Mouse (Mus musculus): ENCODE results near the gene Ctrl.

Gene Ctrl

GRCm38 (mm10) chr8:105938306-105938669 is 4.6 kb upstream of the Ctrl start, which contains the start of gene Psmb10:
Gene Psmb10 (minus strand): TSS chr8:105938444.
- DNase-seq (ENCODE audit: extremely low read depth, low read depth, low spot score), result no peak

- no peak for DNase-seq (ENCODE audit: extremely low read depth, low read depth, low spot score)
Measured at GRCm38 (mm10) chr8:105937496-105938305, 4.0 kb upstream of the Ctrl start.

DNA sequence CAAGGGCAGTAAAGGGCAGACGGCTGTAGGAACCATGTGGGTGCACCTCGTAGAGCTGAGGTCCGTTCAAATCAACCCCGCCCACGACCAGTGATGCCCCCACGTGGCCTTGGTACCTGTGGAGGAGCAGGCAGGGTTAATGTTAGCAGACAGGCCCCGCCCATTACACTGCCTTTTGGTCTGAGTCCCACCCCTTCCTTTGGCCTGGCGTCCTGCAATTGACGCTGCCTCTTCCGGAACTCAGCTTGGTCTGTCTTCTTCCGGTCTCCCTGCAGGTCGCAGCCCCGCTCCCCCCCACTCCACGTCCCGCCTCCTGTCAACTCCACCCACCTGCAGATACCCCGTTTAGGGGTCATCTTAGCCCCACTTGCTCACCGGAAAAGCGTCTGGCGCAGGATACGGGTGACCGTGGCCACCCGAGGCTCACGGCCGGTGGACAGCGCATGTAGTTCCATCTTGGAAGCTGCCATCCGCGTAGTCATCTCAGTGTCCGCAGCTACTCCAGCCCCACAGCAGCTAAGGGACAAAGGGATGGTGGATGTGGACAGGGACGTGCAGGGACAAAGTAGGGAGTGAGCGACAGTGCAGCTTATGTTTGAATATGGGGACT is 3.3 kb upstream of the Ctrl start:
- peak; percentile 47 for DNase-seq (ENCODE audit: extremely low read depth, low read depth, low spot score)

DNA sequence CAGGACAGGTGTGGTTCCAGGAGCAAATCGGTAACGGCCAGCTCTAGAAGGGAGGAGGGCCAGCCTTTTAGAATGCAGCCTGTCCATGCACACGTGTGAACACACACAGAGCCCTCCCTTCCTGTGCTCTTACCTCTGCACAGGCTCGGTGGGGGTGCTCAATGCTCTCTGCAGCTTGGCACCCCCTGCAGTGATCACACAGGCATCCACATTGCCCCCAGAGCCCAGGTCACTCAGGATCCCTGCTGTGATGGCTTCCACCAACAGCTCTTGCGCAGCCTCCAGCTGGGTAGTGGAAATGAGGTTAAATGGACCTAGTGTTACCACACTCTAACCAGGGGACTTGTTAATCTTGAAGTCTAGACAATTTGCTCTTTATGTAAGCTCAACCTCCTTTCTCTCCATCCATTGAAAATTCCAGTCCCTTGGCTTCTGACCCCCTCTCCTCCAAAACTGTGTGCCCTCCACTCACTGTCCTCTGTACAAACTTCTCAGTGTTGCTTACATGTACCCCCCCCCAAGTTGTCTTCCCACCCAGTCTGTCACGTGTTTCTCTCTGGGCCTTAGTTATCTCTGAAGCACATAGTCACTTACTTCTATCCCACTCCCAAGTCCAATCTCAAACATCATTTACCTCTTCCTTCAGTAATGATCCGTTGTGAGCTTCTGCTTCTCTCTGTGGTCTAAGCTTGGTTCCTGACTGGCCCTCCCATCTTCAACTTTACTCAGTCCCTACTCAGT is 2.4 kb upstream of the Ctrl start:
- DNase-seq (ENCODE audit: extremely low read depth, low read depth, low spot score), result no peak

DNA sequence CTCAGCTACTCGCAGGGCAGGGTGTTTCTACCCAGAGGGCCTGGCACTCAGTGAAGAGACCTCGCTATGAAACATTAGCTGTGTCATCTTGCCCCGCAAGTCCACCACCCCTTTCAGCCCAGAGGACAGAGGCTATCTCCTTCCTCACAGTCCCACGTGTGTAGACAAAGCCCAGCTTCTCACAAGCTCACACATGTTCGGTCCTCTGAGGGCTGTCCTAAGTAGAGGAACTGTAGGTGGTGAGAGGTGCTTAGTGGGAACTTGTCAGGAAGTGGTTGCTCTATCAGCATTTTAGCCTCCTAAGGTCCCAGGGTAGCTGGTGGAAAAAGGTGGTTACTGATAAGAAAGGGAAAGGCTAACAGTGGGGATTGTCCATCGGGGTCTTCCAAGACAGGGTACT is 1.4 kb upstream of the Ctrl start:
- no peak for DNase-seq (ENCODE audit: extremely low read depth, low read depth, low spot score)

DNA sequence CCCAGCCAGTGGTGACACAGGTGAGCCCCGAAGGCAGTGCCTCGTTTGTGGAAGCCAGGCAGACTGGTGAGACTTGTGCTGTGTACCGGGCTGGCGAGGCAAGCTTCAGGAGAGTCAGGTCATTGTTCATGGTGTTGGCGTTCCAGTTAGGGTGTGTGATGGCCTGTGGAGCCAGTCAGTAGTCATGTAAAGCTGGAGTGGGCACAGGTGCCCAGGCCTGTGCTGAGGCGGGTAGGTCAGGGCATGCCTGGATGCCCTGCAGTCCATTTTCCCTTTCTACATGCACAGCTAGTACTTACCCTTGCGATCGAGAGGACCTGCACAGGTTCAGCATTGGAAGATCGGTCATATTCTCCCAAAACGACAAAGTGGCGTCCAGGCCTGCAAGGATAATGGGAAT is 1.1 kb downstream of the Ctrl start:
- no peak for DNase-seq (ENCODE audit: extremely low read depth, low read depth, low spot score)

GRCm38 (mm10) chr8:105931271-105931670 is 2.4 kb downstream of the Ctrl start:
- no peak for DNase-seq (ENCODE audit: extremely low read depth, low read depth, low spot score)

DNA sequence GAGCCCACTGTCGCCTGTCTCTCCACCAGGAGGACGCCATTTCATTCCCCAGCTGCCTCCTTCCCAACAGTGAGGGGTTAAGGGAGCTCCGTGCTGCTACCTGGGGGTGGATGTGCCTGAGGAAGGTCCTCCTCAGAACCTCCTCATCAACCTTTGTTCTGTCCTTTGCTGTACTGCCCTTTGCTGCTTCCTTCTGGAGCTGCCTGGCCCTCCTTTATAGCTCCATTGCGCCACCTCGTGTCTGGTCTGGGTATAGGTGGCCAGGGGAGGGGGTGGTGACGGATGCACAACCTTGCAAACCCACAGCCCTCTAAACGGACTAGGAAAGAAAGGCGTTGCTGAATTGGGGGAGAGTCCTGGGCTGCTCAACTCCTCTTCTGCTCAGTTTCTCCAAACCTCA is 3.1 kb downstream of the Ctrl start:
- no peak for DNase-seq (ENCODE audit: extremely low read depth, low read depth, low spot score)

GRCm38 (mm10) chr8:105925123-105925522 is 8.5 kb downstream of the Ctrl start:
- DNase-seq (ENCODE audit: extremely low read depth, low read depth, low spot score), result no peak

GRCm38 (mm10) chr8:105919390-105919789 is 14.3 kb downstream of the Ctrl start:
- DNase-seq (ENCODE audit: extremely low read depth, low read depth, low spot score), result no peak

GRCm38 (mm10) chr8:105900941-105901616 is 32.6 kb downstream of the Ctrl start:
- DNase-seq (ENCODE audit: extremely low read depth, low read depth, low spot score), result no peak

DNA sequence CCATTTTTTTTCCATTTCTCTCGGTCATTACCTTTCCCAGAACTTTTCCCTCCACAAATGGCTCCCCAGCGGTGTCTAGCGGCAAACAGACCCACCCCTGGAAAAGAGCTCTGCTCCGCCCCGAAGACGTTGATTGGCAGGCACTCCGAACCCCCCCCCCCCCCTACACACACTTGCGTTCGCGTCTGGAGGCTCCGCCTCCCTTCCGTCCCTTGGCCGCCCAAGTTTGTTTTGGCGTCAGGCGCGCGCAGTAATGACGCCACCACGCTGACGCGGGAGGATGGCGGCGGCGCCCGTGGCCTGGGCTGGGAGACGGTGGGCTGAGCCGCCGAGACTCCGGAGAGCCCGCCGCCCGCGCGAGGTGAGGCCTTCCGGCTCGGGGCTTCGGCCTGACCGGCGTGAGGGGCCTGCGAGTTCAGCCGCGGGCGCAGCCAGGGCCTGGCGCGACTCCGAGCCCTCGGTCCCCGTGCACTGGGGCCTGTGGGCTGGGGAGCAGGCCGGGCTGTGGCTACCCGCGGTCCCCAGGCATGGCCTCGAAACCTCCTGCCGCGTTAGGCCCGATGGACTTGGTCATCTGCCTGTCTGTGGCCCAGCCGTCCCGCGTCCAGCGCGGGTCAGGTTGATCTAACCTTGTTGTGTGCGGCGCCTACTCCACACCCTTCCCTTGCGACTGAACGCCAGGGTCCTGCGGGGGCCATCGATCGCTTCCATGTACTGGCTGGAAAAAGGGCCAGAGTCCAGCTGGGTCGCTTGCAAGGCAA is 33.3 kb downstream of the Ctrl start, which contains the start of gene Pskh1:
Pskh1 (plus strand) TSS at position 262 of the 761 bp plus-strand sequence.
- DNase-seq (ENCODE audit: extremely low read depth, low read depth, low spot score), result peak; percentile 21

- no peak for DNase-seq (ENCODE audit: extremely low read depth, low read depth, low spot score)
Measured at GRCm38 (mm10) chr8:105897801-105898480, 35.7 kb downstream of the Ctrl start.

GRCm38 (mm10) chr8:105893339-105893738 is 40.3 kb downstream of the Ctrl start, which contains the start of gene Nrn1l:
Gene Nrn1l (plus strand): TSS chr8:105893567.
- DNase-seq (ENCODE audit: extremely low read depth, low read depth, low spot score), result no peak

DNA sequence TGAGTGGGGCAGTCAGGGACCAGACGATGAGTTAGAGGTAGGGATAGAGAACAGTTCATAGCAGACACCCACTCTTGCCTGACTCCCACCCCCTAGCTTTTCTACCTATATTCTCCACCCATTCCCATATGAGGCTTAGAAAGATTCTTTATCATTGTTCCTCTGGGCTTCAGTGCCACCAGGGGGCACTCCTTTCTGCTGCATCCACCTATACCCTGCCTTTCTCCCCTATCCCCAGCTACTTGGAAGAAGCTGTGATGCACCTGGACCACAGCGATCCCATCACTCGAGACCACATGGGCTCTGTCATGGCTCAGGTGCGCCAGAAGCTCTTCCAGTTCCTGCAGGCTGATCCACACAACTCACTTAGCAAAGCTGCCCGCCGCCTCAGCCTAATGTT is 41.2 kb downstream of the Ctrl start:
- DNase-seq (ENCODE audit: extremely low read depth, low read depth, low spot score), result no peak

- DNase-seq (ENCODE audit: extremely low read depth, low read depth, low spot score), result no peak
Measured at GRCm38 (mm10) chr8:105890870-105891269, 42.8 kb downstream of the Ctrl start.

DNA sequence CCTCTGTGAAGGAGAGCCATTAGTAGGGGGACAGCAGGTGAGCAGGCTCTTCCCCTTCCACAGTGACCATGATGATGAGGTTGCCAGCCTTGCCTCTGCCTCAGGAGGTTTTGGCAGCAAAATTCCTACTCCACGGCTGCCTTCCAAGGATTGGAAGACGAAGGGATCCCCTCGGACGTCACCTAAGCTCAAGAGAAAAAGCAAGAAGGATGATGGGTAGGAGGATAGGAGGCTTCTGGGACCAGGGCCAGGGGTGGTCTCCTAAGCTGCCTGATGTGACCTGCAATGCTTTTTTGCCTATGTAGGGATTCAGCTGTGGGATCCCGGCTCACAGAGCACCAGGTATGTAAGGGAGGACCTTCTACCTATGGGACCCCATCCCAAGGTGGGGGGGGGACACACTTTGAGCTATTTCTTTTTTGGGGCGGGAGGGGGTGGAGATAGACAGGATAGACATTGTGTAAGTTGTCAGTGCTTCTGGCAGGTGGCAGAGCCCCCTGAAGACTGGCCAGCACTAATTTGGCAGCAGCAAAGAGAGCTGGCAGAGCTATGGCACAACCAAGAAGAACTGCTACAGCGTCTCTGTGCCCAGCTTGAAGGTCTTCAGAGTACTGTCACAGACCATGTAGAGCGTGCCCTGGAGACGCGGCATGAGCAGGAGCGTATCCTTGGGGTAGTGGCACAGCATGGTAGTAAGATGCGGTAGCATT is 43.8 kb downstream of the Ctrl start:
- no peak for DNase-seq (ENCODE audit: extremely low read depth, low read depth, low spot score)

All from fat pad, adult 2 months (tissue).